Mouse (Mus musculus): ENCODE measurements at regions not wholly inside any gene's neighbourhood (a gene's known extent, or its start where the extent isn't known, plus 50 kb on each side); places are given as distances from the start of the nearest gene placed in this dataset.

GRCm38 (mm10) chr13:53996867-53997266 lies 58.6 kb downstream of the Drd1 start:
- DNase-seq (ENCODE audit: low read depth, low spot score), result no peak

- no peak for DNase-seq (ENCODE audit: low read depth, low spot score)
Observed at GRCm38 (mm10) chr13:53992863-53993451, 62.5 kb downstream of the Drd1 start.

- DNase-seq (ENCODE audit: low read depth, low spot score), result no peak
Observed at GRCm38 (mm10) chr13:53979226-53979625, 76.3 kb downstream of the Drd1 start.

- no peak for DNase-seq (ENCODE audit: low read depth, low spot score)
Observed at GRCm38 (mm10) chr13:53969421-53969820, 86.1 kb downstream of the Drd1 start.

GRCm38 (mm10) chr13:53956167-53956566 lies 99.3 kb downstream of the Drd1 start:
- no peak for DNase-seq (ENCODE audit: low read depth, low spot score)

GRCm38 (mm10) chr13:53948056-53948455 lies 107.4 kb downstream of the Drd1 start:
- DNase-seq (ENCODE audit: low read depth, low spot score), result no peak

- DNase-seq (ENCODE audit: low read depth, low spot score), result no peak
Observed at GRCm38 (mm10) chr13:53945681-53946080, 109.8 kb downstream of the Drd1 start.

GRCm38 (mm10) chr13:53941005-53941747 lies 114.3 kb downstream of the Drd1 start:
- DNase-seq (ENCODE audit: low read depth, low spot score), result no peak

- no peak for DNase-seq (ENCODE audit: low read depth, low spot score)
Observed at GRCm38 (mm10) chr13:53935174-53935699, 120.3 kb downstream of the Drd1 start.

- DNase-seq (ENCODE audit: low read depth, low spot score), result no peak
Observed at GRCm38 (mm10) chr13:53934457-53934856, 121.0 kb downstream of the Drd1 start.

- DNase-seq (ENCODE audit: low read depth, low spot score), result no peak
Observed at GRCm38 (mm10) chr13:53926128-53926527, 129.4 kb downstream of the Drd1 start.

GRCm38 (mm10) chr13:53924433-53924832 lies 131.1 kb downstream of the Drd1 start:
- DNase-seq (ENCODE audit: low read depth, low spot score), result no peak

GRCm38 (mm10) chr13:53923721-53924374 lies 131.7 kb downstream of the Drd1 start:
- no peak for DNase-seq (ENCODE audit: low read depth, low spot score)

- DNase-seq (ENCODE audit: low read depth, low spot score), result no peak
Observed at GRCm38 (mm10) chr13:53921796-53922195, 133.7 kb downstream of the Drd1 start.

- DNase-seq (ENCODE audit: low read depth, low spot score), result no peak
Observed at GRCm38 (mm10) chr13:53919851-53920381, 135.6 kb downstream of the Drd1 start.

- no peak for DNase-seq (ENCODE audit: low read depth, low spot score)
Observed at GRCm38 (mm10) chr13:53915456-53915855, 140.0 kb downstream of the Drd1 start.

- no peak for DNase-seq (ENCODE audit: low read depth, low spot score)
Observed at GRCm38 (mm10) chr13:53914434-53914833, 141.1 kb downstream of the Drd1 start.

GRCm38 (mm10) chr13:53913501-53913900 lies 142.0 kb downstream of the Drd1 start:
- no peak for DNase-seq (ENCODE audit: low read depth, low spot score)

- DNase-seq (ENCODE audit: low read depth, low spot score), result no peak
Observed at GRCm38 (mm10) chr13:53911846-53912245, 143.7 kb downstream of the Drd1 start.

GRCm38 (mm10) chr13:53911261-53911660 lies 144.2 kb downstream of the Drd1 start:
- DNase-seq (ENCODE audit: low read depth, low spot score), result no peak

- no peak for DNase-seq (ENCODE audit: low read depth, low spot score)
Observed at GRCm38 (mm10) chr13:53910251-53910650, 145.3 kb downstream of the Drd1 start.

GRCm38 (mm10) chr13:53904471-53904870 lies 151.0 kb downstream of the Drd1 start:
- DNase-seq (ENCODE audit: low read depth, low spot score), result no peak

Data from CD4-positive, CD25-positive, alpha-beta regulatory T cell, adult 2 months (primary cell).